Mouse (Mus musculus): ENCODE results near the gene Ngef.

DNA sequence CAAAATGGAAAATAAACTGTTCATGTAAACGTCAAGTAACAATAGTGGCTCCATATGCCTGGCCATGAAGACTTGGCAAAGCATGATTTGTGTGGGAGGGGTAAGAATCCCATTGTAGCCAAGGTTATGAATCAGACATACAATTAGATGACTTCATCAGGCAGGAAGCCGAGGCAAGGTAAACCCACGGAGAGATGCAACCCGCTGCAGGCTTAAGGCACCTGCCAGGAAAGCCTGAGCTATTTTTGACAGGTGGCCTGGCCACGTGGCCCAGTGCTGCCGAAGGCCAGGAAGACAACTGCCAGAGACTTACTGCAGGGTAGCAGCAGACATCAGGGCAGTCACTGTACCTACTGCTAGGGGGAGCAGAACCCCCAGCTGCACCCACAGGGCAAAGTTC, 87.3 kb downstream of the Ngef start:
- no peak for TF ChIP-seq CTCF (IDR thresholded peaks at IDR 0.05; ENCODE audit: low read depth, low read length)
- TF ChIP-seq TAL1 (conservative IDR thresholded peaks at IDR 0.05; ENCODE audit: low read depth, low read length) = no peak
